Mouse (Mus musculus): ENCODE measurements around the gene Znhit1. TPM values are rescaled to one million over a fixed set of nuclear protein-coding genes. Genes with fewer than 3 reads are reported as not detected.

Gene Znhit1
- polyA plus RNA-seq, 1 experiment from 2014 or later, result 111 TPM

GRCm38 (mm10) chr5:136982338-136982930, 5.4 kb downstream of the Znhit1 start:
- no peak for ATAC-seq (ENCODE audit: low FRiP score, low read depth)
- H3K27ac ChIP-seq, result no peak overlapping the region
- H3K4me3 ChIP-seq, result no peak overlapping the region
- WGBS, result 53% methylated on average over 14 of the region's 16 CpGs
- no peak overlapping the region for H3K9ac ChIP-seq
- H3K4me2 ChIP-seq (replicated peaks), result no peak overlapping the region
- H3K4me1 ChIP-seq, result peaks cover 11% of the 10 kb centered on the region
- no peaks in the 10 kb centered on the region for H3K27me3 ChIP-seq
- peaks cover 51% of the 10 kb centered on the region for H3K36me3 ChIP-seq
- H3K9me3 ChIP-seq, result no peaks in the 10 kb centered on the region

DNA sequence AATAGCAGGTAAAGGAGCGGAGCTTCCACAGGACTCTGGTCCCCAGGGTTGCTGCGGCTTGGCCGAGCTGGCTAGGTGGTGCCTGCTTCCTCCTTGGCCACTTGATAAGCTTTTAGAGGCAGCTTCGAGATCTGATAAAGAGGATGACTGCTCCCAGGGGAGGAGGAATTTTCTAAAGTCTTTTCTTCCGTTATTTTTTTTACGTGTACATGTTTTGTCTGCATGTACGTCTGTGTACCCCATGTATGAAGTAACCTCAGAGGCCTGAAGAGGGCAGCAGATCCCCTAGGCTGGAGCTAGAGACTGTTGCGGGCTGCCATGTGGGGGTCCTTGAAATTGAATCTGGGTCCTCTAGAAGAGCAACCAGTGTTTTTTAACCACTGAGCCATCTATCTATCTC, 6.8 kb downstream of the Znhit1 start:
- WGBS, result 91% methylated on average over 8 of the region's 8 CpGs
- no peak for ATAC-seq (ENCODE audit: low FRiP score, low read depth)

GRCm38 (mm10) chr5:136979762-136980161, 8.1 kb downstream of the Znhit1 start:
- WGBS, result 65% methylated on average over 2 of the region's 2 CpGs
- no peaks in the 10 kb centered on the region for H3K4me1 ChIP-seq

More for the DNA sequence above, 6.8 kb downstream of the Znhit1 start:
- Histone ChIP-seq H3K9me3 (no peaks in the 10 kb centered on the region), H3K4me3 (no peak overlapping the region), H3K4me2 (replicated peaks) (no peak overlapping the region), H3K36me3 (peaks cover 51% of the 10 kb centered on the region), H3K9ac (no peak overlapping the region), H3K27ac (no peak overlapping the region), H3K27me3 (no peaks in the 10 kb centered on the region), H3K4me1 (peaks cover 6% of the 10 kb centered on the region)

DNA sequence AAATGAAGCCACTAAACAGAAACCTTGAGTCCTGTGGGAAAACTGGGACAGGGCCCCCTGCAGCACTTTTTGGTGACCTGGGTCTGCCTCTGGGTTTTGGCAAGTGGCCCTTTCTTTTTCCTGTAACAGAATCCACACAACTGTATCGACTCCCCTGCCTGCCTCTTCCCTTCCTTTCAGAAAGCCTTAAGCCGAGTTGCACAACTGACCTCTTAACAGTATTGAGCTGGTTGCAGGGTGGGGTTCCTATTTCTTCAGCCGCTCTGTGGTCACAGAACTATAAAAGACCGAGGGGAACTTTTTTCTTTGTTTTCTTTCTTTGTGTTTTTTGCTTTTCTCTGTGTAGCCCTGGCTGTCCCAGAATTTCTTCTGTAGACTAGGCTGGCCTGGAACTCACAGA, 10.1 kb downstream of the Znhit1 start:
- H3K9me3 ChIP-seq, result no peaks in the 10 kb centered on the region
- no peak overlapping the region for H3K9ac ChIP-seq
- H3K4me1 ChIP-seq, result no peaks in the 10 kb centered on the region
- no peak overlapping the region for H3K4me2 ChIP-seq (replicated peaks)
- 59% methylated on average over 4 of the region's 4 CpGs for whole genome bisulfite sequencing
- H3K27ac ChIP-seq, result no peak overlapping the region
- ATAC-seq (ENCODE audit: low FRiP score, low read depth), result no peak
- H3K36me3 ChIP-seq, result peaks cover 36% of the 10 kb centered on the region
- no peak overlapping the region for H3K4me3 ChIP-seq
- no peaks in the 10 kb centered on the region for H3K27me3 ChIP-seq

More at GRCm38 (mm10) chr5:136979762-136980161, 8.1 kb downstream of the Znhit1 start:
- Histone ChIP-seq H3K36me3 (peaks cover 51% of the 10 kb centered on the region), H3K4me3 (no peak overlapping the region), H3K27ac (no peak overlapping the region), H3K27me3 (no peaks in the 10 kb centered on the region), H3K9ac (no peak overlapping the region), H3K4me2 (replicated peaks) (no peak overlapping the region), H3K9me3 (no peaks in the 10 kb centered on the region)
- ATAC-seq (ENCODE audit: low FRiP score, low read depth), result no peak

DNA sequence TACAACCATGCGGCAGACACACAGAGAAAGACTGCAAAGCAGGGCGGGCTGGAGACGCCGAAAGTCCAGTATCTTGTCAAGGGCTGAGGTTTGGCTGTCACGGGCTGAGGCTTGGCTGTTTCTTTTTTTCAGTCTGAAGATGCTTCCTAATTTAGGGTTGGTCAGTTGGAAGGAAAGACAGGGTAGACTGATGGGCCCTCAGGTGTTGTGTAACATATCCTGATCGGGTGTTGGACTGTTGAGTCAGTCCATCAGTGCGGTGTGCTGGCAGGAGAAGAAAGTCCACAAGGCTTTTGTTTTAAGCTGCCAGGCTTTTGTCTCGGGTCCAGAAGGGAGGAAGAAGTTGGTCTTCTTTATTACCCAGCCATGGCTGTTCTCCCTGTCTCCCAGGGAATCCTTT, 14.2 kb downstream of the Znhit1 start:
- no peaks in the 10 kb centered on the region for H3K9me3 ChIP-seq
- no peaks in the 10 kb centered on the region for H3K4me1 ChIP-seq
- peaks cover 1% of the 10 kb centered on the region; the same call in 1 of the 2 replicates for H3K36me3 ChIP-seq
- 81% methylated on average over 8 of the region's 8 CpGs for WGBS
- H3K27ac ChIP-seq, result no peak overlapping the region
- H3K9ac ChIP-seq, result no peak overlapping the region
- no peak for ATAC-seq (ENCODE audit: low FRiP score, low read depth)
- H3K27me3 ChIP-seq, result no peaks in the 10 kb centered on the region
- no peak overlapping the region for H3K4me3 ChIP-seq
- no peak overlapping the region for H3K4me2 ChIP-seq (replicated peaks)

DNA sequence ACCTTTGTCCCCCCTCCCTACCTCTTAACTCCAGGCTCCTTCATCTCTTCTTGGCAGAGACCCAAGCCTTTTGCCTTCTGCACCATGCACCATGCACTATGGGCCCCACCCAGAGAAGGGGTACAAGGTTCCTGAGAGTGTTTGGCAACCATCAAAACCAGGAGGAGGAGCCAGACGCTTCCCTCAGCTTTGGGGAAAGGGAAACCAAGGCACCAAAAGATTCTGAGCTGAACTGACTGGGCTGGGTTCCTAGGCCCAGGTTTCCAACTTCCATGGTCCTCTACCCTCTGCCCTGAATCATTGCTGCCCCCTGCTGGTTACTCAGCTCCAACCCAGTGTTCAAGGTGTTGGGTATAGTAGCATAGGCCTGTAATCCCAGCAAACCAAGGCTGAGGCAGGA, 17.1 kb downstream of the Znhit1 start:
- Histone ChIP-seq H3K9ac (no peak overlapping the region), H3K9me3 (no peaks in the 10 kb centered on the region), H3K4me2 (replicated peaks) (no peak overlapping the region), H3K4me3 (no peak overlapping the region), H3K27me3 (no peaks in the 10 kb centered on the region), H3K36me3 (peaks cover 18% of the 10 kb centered on the region), H3K27ac (no peak overlapping the region), H3K4me1 (0 out of 2 replicates have a peak, but pooled peaks cover 9% of the 10 kb centered on the region)
- no peak for ATAC-seq (ENCODE audit: low FRiP score, low read depth)
- WGBS, result 73% methylated on average over 1 of the region's 1 CpGs

DNA sequence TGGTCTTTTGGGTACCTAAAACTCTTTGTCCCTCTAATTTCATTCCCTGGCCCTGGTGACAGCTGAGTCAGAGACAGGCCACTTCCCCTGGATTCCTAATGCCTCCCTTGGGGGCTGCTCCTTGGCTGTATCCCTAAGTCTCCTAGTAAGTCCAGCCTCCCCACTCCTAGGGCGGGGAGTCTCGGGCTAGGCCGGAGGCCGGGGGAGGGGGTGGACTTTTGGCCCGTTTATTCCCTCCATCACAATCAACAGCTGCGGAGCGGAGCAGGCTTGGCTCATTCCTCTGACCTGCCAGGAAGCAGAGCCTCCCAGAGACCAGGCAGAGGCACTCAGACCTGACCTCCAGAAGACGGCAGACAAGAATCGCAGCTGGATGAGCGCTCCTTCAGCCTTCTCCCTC, 20.2 kb downstream of the Znhit1 start:
- WGBS, result 75% methylated on average over 10 of the region's 10 CpGs
- H3K9me3 ChIP-seq, result no peaks in the 10 kb centered on the region
- H3K4me1 ChIP-seq, result peaks cover 16% of the 10 kb centered on the region
- H3K36me3 ChIP-seq, result peaks cover 45% of the 10 kb centered on the region
- H3K27me3 ChIP-seq, result no peaks in the 10 kb centered on the region
- no peak overlapping the region for H3K9ac ChIP-seq
- ATAC-seq (ENCODE audit: low FRiP score, low read depth), result no peak
- no peak overlapping the region for H3K27ac ChIP-seq
- H3K4me3 ChIP-seq, result no peak overlapping the region
- H3K4me2 ChIP-seq (replicated peaks), result no peak overlapping the region

GRCm38 (mm10) chr5:136966861-136967455, 20.9 kb downstream of the Znhit1 start:
- Histone ChIP-seq H3K9ac (no peak overlapping the region), H3K4me3 (no peak overlapping the region), H3K36me3 (peaks cover 45% of the 10 kb centered on the region), H3K27ac (no peak overlapping the region), H3K27me3 (no peaks in the 10 kb centered on the region), H3K4me1 (peaks cover 16% of the 10 kb centered on the region), H3K9me3 (no peaks in the 10 kb centered on the region), H3K4me2 (replicated peaks) (no peak overlapping the region)
- ATAC-seq (ENCODE audit: low FRiP score, low read depth), result no peak
- WGBS, result 81% methylated on average over 4 of the region's 4 CpGs

GRCm38 (mm10) chr5:136966331-136966730, 21.5 kb downstream of the Znhit1 start, which contains the start of gene Cldn15:
TSS of gene Cldn15 (plus strand) at chr5:136966616.
- Histone ChIP-seq H3K4me1 (peaks cover 20% of the 10 kb centered on the region), H3K9ac (no peak within 1 kb of the TSS), H3K27ac (peak within 1 kb of the TSS; percentile 22; the same call in 1 of the 2 replicates), H3K4me2 (replicated peaks) (no peak within 1 kb of the TSS), H3K4me3 (no peak within 1 kb of the TSS), H3K27me3 (no peaks in the 10 kb centered on the region), H3K9me3 (no peaks in the 10 kb centered on the region), H3K36me3 (peaks cover 45% of the 10 kb centered on the region)
- 68% methylated on average over 6 of the region's 6 CpGs for WGBS
- no peak for ATAC-seq (ENCODE audit: low FRiP score, low read depth)

GRCm38 (mm10) chr5:136965686-136966085, 22.1 kb downstream of the Znhit1 start:
- no peak overlapping the region for H3K4me3 ChIP-seq
- no peak overlapping the region for H3K9ac ChIP-seq
- peaks cover 22% of the 10 kb centered on the region for H3K4me1 ChIP-seq
- H3K4me2 ChIP-seq (replicated peaks), result no peak overlapping the region
- no peak for ATAC-seq (ENCODE audit: low FRiP score, low read depth)
- 0 out of 2 replicates have a peak overlapping the region, but pooled peaks have one; percentile 22 for H3K27ac ChIP-seq
- H3K9me3 ChIP-seq, result no peaks in the 10 kb centered on the region
- peaks cover 45% of the 10 kb centered on the region for H3K36me3 ChIP-seq
- 92% methylated on average over 8 of the region's 8 CpGs for WGBS
- no peaks in the 10 kb centered on the region for H3K27me3 ChIP-seq

GRCm38 (mm10) chr5:136965210-136965609, 22.6 kb downstream of the Znhit1 start:
- Histone ChIP-seq H3K4me3 (no peak overlapping the region), H3K4me2 (replicated peaks) (no peak overlapping the region), H3K4me1 (peaks cover 22% of the 10 kb centered on the region), H3K27me3 (no peaks in the 10 kb centered on the region), H3K36me3 (peaks cover 45% of the 10 kb centered on the region), H3K9me3 (no peaks in the 10 kb centered on the region), H3K9ac (no peak overlapping the region), H3K27ac (no peak overlapping the region)
- no peak for ATAC-seq (ENCODE audit: low FRiP score, low read depth)
- WGBS, result 88% methylated on average over 9 of the region's 9 CpGs

- H3K27me3 ChIP-seq, result no peaks in the 10 kb centered on the region
- peak overlapping the region; percentile 84 for H3K9ac ChIP-seq
- peak overlapping the region; percentile 59 for H3K4me3 ChIP-seq
- 72% methylated on average over 8 of the region's 8 CpGs for WGBS
- H3K4me1 ChIP-seq, result peaks cover 22% of the 10 kb centered on the region
- H3K36me3 ChIP-seq, result peaks cover 46% of the 10 kb centered on the region
- H3K27ac ChIP-seq, result no peak overlapping the region; the same call in 1 of the 2 replicates
- H3K9me3 ChIP-seq, result no peaks in the 10 kb centered on the region
- peak overlapping the region; percentile 83 for H3K4me2 ChIP-seq (replicated peaks)
- ATAC-seq (ENCODE audit: low FRiP score, low read depth), result no peak
These were observed 24.8 kb downstream of the Znhit1 start for GRCm38 (mm10) chr5:136962966-136963540.
